Mouse (Mus musculus): ENCODE results near the gene Spata25. TPM values are rescaled to one million over a fixed set of nuclear protein-coding genes. Genes with fewer than 3 reads are reported as not detected.
"Not testable (repeated sequence)": the region's sequence is repeated elsewhere in the genome, so short reads cannot be mapped to it uniquely, and the experiment has no call there.

Spata25 gene
- polyA plus RNA-seq, 1 experiment, result not detected

- no peak overlapping the region for H3ac ChIP-seq (ENCODE audit: control insufficient read depth, insufficient read length, low read depth)
- TF ChIP-seq FOSL1 (IDR thresholded peaks at IDR 0.05; ENCODE audit: insufficient read depth, low read length, poor library complexity, severe bottlenecking) (no peak), USF1 (IDR thresholded peaks at IDR 0.05; ENCODE audit: low read depth) (no peak), MAX (IDR thresholded peaks at IDR 0.05) (no peak), CEBPB (IDR thresholded peaks at IDR 0.05; ENCODE audit: low read depth) (no peak), MYOD1 (IDR thresholded peaks at IDR 0.05; ENCODE audit: control insufficient read depth, insufficient read length, low read depth) (no peak), CTCF (IDR thresholded peaks at IDR 0.05; ENCODE audit: control insufficient read depth, insufficient read depth, insufficient read length) (no peak), MYOG (IDR thresholded peaks at IDR 0.05; ENCODE audit: control insufficient read depth, extremely low read depth, insufficient read length) (no peak)
- no peaks in the 10 kb centered on the region for H3K27me3 ChIP-seq (ENCODE audit: control insufficient read depth, insufficient read depth, insufficient read length)
- H3K4me3 ChIP-seq (ENCODE audit: insufficient read depth, poor library complexity, severe bottlenecking), result no peak overlapping the region
- no peaks in the 10 kb centered on the region for H3K36me3 ChIP-seq (ENCODE audit: control insufficient read depth, insufficient read depth)
- no peaks in the 10 kb centered on the region for H3K79me2 ChIP-seq (ENCODE audit: control insufficient read depth, insufficient read depth)
- H3K79me3 ChIP-seq (ENCODE audit: low read depth), result no peaks in the 10 kb centered on the region
Measured at GRCm38 (mm10) chr2:164868491-164868890, 40.2 kb upstream of the Spata25 start.

- no peaks in the 10 kb centered on the region for H3K27me3 ChIP-seq (ENCODE audit: control insufficient read depth, insufficient read depth, insufficient read length)
- H3K79me3 ChIP-seq (ENCODE audit: low read depth), result no peaks in the 10 kb centered on the region
- H3ac ChIP-seq (ENCODE audit: control insufficient read depth, insufficient read length, low read depth), result no peak overlapping the region
- no peaks in the 10 kb centered on the region for H3K79me2 ChIP-seq (ENCODE audit: control insufficient read depth, insufficient read depth)
- no peaks in the 10 kb centered on the region for H3K36me3 ChIP-seq (ENCODE audit: control insufficient read depth, insufficient read depth)
- no peak overlapping the region for H3K4me3 ChIP-seq (ENCODE audit: insufficient read depth, poor library complexity, severe bottlenecking)
- TF ChIP-seq CTCF (IDR thresholded peaks at IDR 0.05; ENCODE audit: control insufficient read depth, insufficient read depth, insufficient read length) (no peak), FOSL1 (IDR thresholded peaks at IDR 0.05; ENCODE audit: insufficient read depth, low read length, poor library complexity, severe bottlenecking) (no peak), MAX (IDR thresholded peaks at IDR 0.05) (no peak), MYOD1 (IDR thresholded peaks at IDR 0.05; ENCODE audit: control insufficient read depth, insufficient read length, low read depth) (no peak), USF1 (IDR thresholded peaks at IDR 0.05; ENCODE audit: low read depth) (no peak), MYOG (IDR thresholded peaks at IDR 0.05; ENCODE audit: control insufficient read depth, extremely low read depth, insufficient read length) (no peak), CEBPB (IDR thresholded peaks at IDR 0.05; ENCODE audit: low read depth) (no peak)
Measured at GRCm38 (mm10) chr2:164867566-164867965, 39.2 kb upstream of the Spata25 start.

GRCm38 (mm10) chr2:164866741-164867551, 38.6 kb upstream of the Spata25 start:
- Histone ChIP-seq H3K79me3 (ENCODE audit: low read depth) (no peaks in the 10 kb centered on the region), H3ac (ENCODE audit: control insufficient read depth, insufficient read length, low read depth) (no peak overlapping the region), H3K79me2 (ENCODE audit: control insufficient read depth, insufficient read depth) (no peaks in the 10 kb centered on the region), H3K36me3 (ENCODE audit: control insufficient read depth, insufficient read depth) (no peaks in the 10 kb centered on the region), H3K4me3 (ENCODE audit: insufficient read depth, poor library complexity, severe bottlenecking) (no peak overlapping the region), H3K27me3 (ENCODE audit: control insufficient read depth, insufficient read depth, insufficient read length) (no peaks in the 10 kb centered on the region)
- TF ChIP-seq CTCF (IDR thresholded peaks at IDR 0.05; ENCODE audit: control insufficient read depth, insufficient read depth, insufficient read length) (no peak), MAX (IDR thresholded peaks at IDR 0.05) (no peak), CEBPB (IDR thresholded peaks at IDR 0.05; ENCODE audit: low read depth) (no peak), MYOG (IDR thresholded peaks at IDR 0.05; ENCODE audit: control insufficient read depth, extremely low read depth, insufficient read length) (no peak), FOSL1 (IDR thresholded peaks at IDR 0.05; ENCODE audit: insufficient read depth, low read length, poor library complexity, severe bottlenecking) (no peak), MYOD1 (IDR thresholded peaks at IDR 0.05; ENCODE audit: control insufficient read depth, insufficient read length, low read depth) (no peak), USF1 (IDR thresholded peaks at IDR 0.05; ENCODE audit: low read depth) (no peak)

DNA sequence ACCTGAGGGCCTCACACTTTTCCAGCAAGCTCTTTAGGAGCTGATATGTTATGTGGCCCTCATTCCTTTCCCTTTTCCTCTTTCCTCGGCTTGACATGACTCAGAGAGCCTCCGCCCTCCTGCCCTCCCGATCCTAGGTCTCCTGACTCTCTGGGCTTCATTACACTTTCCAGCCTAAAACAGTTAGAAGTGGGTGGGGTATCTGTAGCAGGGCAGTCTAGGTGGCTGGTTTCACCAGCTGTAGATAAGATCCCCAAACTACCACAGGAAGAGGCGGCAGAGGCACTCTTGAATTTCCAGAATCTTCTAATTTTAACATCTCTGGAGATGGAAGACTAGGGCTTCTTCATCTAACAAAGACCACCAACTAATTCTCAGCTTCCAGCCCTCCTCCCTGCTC, 36.3 kb upstream of the Spata25 start:
- Histone ChIP-seq H3K4me3 (ENCODE audit: insufficient read depth, poor library complexity, severe bottlenecking) (no peak overlapping the region), H3ac (ENCODE audit: control insufficient read depth, insufficient read length, low read depth) (no peak overlapping the region), H3K27me3 (ENCODE audit: control insufficient read depth, insufficient read depth, insufficient read length) (no peaks in the 10 kb centered on the region), H3K36me3 (ENCODE audit: control insufficient read depth, insufficient read depth) (no peaks in the 10 kb centered on the region), H3K79me2 (ENCODE audit: control insufficient read depth, insufficient read depth) (no peaks in the 10 kb centered on the region), H3K79me3 (ENCODE audit: low read depth) (no peaks in the 10 kb centered on the region)
- TF ChIP-seq MYOD1 (IDR thresholded peaks at IDR 0.05; ENCODE audit: control insufficient read depth, insufficient read length, low read depth) (no peak), CEBPB (IDR thresholded peaks at IDR 0.05; ENCODE audit: low read depth) (no peak), MAX (IDR thresholded peaks at IDR 0.05) (no peak), USF1 (IDR thresholded peaks at IDR 0.05; ENCODE audit: low read depth) (no peak), FOSL1 (IDR thresholded peaks at IDR 0.05; ENCODE audit: insufficient read depth, low read length, poor library complexity, severe bottlenecking) (no peak), CTCF (IDR thresholded peaks at IDR 0.05; ENCODE audit: control insufficient read depth, insufficient read depth, insufficient read length) (no peak), MYOG (IDR thresholded peaks at IDR 0.05; ENCODE audit: control insufficient read depth, extremely low read depth, insufficient read length) (no peak)

GRCm38 (mm10) chr2:164863411-164863810, 35.1 kb upstream of the Spata25 start:
- H3K4me3 ChIP-seq (ENCODE audit: insufficient read depth, poor library complexity, severe bottlenecking); H3ac ChIP-seq (ENCODE audit: control insufficient read depth, insufficient read length, low read depth); H3K79me3 ChIP-seq (ENCODE audit: low read depth); H3K79me2 ChIP-seq (ENCODE audit: control insufficient read depth, insufficient read depth); H3K27me3 ChIP-seq (ENCODE audit: control insufficient read depth, insufficient read depth, insufficient read length); H3K36me3 ChIP-seq (ENCODE audit: control insufficient read depth, insufficient read depth): not testable (repeated sequence)
